Mouse (Mus musculus): ENCODE results near the gene Gck.
"Not testable (repeated sequence)": the region's sequence is repeated elsewhere in the genome, so short reads cannot be mapped to it uniquely, and the experiment has no call there.

Gene Gck

DNA sequence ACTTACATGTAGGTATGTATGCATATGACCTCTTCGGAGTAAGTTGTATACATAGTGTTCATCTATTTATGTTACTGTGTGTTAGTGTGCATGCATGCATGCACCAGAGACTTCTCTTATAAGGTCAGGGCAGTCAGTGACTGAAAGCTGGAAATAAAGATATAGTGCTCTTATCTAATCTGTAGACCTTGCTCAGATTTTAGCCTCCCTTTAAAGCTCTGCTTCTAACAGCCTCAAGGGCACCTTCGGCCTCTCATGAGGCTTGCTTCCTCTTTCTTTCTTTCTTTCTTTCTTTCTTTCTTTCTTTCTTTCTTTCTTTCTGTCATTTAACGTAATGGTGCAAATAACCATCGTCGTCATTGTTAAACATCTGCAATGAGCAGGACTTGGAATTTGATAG is 4.6 kb upstream of the Gck start:
- no peak for DNase-seq

DNA sequence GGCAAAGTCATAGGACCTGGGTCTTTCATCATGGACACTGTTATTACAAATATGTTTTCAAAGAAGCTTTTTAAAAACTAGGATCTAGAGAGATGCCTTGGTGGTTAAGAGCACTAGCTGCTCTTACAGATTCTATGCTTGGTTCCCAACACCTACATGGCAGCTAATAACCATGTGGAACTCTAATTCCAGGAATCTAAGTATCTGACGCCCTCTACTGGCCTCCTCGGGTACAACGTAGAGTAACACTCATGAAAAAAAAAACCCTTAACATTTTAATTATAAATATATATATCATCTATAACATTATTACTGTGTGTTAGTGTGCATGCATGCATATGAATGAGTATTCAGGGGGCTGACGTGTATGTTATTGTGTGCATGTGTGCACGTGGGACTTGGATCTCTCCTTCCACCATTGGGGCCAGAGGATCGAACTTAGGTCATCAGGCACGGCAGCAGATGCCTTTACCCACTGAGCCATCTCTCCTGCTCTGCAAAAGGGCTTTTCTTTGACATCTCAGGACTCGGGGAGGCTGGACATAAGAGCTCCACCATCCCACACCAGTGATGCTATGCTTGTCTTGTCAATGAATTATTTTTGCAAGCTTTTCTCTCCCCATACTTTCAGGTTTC is 3.4 kb upstream of the Gck start:
- peak; percentile 44 for DNase-seq

DNA sequence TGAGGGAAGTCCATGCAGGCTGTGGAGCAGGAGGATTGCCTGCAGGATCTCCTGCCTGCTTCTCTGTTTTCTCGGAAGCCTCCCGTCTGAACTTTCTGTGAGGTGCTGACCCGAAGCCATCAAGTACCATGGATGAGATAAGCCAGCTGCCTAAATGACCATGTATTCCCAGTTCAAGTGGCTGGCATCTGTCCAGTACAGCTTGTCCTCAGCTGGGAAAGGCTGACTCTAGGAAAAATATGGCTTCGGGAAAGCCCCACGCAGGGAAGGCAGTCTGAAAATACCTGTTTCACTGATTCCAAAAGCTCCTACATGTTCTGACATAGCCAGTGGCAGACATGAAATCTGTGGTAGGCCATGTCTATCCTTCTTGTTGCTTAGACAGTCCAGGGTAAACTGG is 2.6 kb upstream of the Gck start:
- peak; percentile 75 for DNase-seq

DNA sequence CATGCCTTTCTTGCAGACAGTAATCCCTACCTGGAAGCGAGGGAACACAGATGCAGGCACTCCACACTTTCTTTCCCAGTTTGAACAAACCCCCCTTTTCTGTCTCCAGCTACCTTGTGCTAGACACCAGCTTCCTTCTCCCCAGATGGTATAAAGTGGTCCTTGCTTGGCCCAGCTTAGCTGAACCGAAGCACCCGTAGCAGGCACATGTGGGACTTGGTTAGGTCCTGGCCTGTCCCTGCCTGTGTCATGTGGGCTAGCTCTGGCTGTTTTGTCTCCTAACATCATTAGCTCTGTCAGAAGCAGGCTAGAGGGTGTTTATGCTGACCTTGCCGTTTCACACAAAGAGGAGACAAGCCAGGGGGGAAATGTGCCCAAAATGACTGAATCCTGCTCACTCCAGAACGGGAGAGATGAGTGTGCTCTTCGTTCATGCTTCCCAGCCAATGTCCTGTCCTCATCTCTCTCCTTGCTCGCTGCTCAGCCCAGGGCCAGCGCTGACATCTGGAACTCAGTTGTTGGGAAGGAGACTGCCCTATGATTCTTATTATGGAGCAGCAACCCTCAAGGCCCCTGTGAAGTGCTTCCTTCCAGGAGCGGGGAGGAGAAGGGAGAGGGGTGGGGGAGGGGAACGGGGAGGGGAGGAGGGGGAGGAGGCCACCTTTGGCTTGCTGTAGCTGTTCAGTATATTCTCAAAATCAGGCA is 1.2 kb downstream of the Gck start:
- no peak for DNase-seq

DNA sequence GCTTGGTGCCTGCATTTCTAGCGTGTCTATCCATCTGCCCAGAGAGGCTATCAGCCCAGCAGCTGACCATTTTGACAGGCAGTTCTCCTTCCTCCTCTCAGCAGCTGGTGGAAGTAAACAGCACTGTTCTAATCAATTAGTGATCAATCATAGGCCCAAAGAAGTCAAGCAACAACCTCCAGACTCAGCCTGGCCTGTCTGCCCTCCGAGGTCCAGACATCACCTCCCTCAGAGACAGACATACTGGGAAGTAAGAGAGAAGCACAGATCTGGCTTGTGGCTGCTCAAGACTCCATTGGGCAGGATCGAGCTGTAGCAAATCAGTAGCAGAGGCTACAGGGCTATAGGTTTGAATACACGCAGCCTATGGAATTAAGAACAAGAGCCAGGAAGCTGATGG is 2.1 kb downstream of the Gck start:
- no peak for DNase-seq

DNA sequence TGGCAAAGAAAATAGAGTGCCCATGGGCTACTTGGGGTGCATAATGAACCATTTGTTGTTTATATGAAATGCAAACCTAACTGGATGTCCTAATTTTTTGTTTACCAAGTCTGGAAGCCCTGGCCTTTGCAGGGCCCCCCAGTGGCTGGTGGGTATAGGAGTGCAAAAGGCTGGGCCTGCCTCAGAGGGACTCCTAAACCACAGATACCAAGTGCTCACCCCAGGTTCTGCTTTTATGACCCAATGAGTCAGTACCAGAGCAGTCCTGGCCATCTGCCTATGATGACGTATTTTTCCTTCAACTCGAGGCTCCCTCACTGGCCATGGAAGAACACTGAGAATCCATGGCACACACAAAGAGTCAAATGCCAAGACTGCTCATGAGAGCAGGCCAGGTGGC is 4.8 kb downstream of the Gck start:
- DNase-seq: peak; percentile 24

DNA sequence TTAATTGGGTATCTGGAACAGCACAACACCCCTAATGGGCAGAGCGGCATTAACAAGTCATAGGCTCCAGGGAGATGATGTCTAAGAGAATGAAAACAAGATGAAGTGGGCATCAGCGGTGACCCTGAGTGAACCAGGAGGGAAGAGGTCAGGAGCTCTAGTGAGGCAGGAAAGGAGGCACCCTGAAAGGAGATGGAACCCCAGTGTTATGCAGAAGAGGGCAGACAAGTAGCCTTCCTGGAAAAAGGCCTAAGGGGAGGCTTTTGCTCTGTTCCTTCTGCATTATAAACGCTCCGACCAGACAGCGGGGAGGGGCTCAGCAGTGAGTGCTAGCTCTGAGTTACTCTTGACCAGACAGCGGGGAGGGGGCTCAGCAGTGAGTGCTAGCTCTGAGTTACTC is 6.9 kb downstream of the Gck start:
- no peak for DNase-seq

DNA sequence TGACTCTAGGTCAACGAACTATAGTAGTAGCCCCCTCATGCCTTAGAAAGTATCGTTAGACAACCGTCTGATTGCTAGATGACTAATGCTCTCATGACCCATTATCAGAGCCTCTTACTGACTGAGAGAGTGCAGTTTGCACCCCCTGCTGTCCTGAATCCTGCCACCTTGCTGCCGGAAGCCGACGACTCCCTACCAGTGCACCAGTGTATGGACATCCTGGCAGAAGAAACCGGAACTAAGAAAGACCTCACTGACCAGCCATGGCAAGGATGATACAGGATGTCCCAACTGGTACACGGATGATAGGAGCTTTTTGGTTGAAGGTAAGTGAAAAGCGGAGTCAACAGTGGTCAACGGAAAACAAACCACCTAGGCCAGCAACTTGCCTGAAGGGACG is 15.3 kb downstream of the Gck start:
- DNase-seq: not testable (repeated sequence)

DNA sequence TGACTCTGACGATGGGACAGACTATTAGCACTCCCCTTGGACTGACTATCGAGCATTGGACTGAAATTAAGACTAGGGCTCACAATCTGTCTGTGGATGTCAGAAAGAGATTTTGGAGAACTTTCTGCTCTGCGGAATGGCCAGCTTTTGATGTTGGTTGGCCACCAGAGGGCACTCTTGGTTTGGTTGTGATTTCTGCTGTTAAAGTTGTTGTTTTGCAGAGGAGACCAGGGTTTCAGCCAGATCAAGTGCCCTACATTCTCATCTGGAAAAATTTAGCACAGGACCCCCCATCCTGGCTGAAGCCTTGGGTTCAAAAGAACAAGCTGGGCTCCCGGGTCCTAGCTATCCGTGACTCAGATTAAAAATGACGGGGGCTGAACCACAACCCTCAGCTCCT is 17.9 kb downstream of the Gck start:
- DNase-seq: peak; percentile 44

DNA sequence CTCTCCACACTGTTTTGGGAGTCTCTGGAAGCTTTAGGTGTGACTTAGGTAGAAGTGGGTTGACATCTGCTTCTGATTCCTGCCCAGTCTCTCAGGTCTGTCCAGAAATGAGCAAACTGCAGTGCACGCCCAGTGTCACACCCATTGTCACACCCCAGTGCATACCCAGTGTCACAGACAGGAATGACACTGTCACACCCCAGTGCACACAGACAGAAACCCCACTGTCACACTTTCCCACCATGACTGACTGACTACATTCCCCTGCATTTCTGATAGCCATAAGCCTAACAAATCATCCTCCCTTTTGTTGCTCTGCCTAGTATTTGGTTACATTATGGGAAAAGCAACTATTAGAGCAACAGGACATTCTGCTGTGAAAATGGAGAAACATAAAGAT is 19.3 kb downstream of the Gck start:
- DNase-seq: no peak

DNA sequence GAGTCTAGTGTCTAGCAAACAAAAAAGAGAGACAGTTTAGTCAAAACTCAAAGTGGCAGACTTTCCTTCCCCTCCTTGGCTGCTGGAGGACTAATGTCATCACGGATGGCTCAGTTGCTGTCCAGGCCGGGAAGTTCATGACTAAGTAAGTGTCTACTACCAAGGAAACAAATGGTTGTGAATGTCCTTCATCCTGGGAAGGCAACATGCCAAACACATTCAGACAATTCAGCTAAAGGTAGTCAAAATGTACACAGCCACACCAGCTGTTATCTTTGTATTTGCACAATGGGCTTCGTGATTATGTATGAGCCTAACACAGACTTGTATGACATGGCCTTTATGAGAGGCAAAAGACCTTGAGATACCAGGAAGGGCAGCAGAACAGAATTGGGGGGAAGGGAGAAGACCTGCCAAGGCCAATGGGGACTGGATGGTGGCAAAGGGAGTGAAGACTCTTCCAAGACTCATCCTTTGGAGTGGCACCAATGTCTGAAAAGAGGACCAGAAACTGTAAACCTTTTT is 23.1 kb downstream of the Gck start:
- no peak for DNase-seq

DNA sequence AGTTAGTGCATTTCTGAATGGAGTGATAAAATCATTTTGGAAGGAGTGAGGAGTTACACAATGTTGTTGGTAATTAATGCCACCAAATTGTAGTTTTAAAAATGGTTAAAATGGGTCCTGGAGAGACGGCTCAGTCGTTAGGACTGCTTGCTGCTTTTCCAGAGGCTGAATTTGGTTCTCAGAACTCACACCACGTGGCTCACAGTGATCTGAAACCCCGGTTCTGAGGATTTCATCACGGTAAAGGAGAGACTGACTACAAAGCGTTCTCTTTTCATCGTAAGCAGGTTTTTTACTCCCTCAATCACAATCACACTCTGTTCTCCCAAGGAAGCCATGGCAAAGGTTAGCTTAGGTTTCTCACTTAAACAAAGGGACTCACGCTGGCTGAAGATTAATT is 25.2 kb downstream of the Gck start:
- DNase-seq: no peak

DNA sequence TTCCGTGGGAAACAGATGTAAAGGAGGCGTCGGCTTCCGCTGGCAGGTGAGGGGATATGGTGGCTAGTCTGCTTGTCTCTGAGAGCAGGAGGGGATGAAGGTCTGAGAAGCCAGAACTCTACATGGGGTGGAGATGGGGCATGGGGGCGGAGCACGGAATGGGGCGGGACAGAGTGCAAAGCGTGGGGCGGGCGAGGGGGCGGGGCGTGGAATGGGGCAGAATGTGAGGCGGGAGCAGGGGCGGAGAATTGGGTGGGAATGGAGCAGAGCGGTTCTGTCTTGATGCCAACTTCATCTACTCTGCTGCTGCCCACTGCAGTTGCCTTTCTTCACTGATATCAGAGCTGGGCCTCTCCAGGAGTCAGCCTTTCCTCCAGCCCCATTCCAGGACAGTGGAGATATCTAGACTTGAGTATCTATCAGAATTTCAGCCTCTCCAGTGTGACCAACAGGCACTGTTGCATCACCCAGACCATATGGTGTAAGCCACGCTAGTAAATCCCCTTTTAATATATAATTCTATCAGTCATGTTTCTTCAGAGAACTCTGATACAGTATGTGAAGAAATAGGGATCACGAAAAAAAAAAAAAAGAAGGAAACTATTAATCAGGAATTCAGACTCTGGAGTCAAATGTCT is 29.4 kb downstream of the Gck start:
- DNase-seq: peak; percentile 30

DNA sequence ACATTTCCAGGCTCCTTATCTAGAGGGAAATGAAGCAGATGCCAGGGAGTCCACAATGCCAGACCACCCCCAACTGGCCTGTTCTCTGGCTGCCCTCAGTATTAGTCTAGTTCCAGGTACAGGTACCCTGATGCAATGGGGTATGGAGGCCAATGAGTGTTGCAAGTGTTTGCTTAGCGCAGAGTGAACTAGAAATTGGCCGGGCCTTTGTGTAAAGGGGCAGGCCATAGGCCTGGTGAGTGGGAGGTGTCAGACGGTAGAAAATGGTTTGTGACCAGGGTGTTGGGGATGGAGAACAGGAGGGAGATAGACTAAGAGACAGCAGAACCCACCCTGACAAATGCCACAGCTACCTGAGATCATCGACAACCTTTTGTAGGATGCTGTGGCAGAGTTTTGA is 30.3 kb downstream of the Gck start:
- no peak for DNase-seq

DNA sequence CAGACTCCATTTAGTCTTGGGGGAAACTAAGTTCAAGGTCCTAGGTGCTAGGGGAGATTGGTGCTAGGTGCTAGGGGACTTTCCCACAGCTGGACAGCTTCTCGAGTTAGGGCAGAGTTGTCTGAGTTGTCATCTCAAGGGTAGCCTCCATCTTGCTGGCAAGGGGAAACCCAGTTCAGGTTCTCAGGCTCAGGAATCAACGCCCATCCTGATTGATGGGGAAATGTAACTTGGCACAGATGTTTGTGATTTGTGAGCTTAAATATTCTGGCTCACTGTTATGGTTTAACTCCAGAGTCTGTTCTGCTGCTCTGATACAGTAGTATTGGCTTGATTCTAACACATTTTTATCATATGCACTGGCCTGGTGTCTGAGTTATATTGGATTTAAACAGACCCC is 31.8 kb downstream of the Gck start:
- DNase-seq: no peak

DNA sequence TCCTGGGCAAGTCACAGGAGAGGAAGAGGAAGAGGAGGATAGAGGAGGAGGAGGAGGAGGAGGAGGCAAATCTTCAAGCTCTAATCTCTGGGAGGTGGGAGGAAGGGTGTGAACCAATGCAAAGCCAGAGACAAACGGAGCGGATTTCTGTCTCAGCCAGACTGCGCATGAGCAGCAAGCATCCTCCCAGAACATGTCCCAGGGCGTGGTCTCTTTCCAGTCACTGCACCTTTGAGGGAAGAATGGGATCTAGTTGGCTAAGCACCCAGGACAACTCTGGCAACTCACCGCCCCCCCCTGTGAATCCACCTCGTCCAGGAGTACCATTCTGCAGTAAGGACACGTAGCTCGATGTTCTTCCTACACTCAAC is 33.7 kb downstream of the Gck start:
- DNase-seq: no peak

DNA sequence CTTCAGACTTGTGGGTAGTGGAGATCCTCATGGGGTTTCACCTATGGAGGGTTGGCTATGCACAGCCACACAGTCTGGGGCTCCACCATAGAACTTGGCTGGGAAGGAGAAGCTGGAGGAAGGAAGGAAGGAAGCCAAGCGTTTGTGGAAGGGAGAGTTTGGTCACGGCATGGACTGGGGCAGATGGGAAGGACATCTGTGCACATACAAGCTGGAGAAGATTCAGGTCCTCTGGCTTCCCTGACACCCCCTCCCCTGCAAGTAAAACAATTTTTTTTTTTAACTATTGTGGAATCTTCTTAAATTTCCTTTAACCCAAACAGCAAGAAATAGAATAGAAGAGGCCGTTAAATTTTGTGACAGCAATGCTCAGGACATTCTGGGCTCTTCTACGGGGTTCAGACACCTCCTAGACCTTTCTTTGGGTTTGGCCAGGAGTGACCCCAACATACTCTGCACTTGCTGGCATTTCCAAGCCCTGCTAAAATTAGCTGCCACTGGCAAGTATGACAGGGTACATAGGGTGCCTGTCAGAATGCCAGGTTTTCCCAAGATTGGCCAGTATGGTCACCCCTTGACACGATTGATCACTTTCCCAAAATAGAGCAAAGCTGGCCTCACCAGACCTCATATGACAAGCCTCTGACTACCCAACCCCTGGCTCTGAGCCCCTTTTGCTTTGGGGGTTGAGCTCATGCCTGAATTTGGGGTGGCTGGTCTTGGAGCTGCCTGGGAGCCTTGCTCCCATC is 34.3 kb downstream of the Gck start:
- DNase-seq: no peak

DNA sequence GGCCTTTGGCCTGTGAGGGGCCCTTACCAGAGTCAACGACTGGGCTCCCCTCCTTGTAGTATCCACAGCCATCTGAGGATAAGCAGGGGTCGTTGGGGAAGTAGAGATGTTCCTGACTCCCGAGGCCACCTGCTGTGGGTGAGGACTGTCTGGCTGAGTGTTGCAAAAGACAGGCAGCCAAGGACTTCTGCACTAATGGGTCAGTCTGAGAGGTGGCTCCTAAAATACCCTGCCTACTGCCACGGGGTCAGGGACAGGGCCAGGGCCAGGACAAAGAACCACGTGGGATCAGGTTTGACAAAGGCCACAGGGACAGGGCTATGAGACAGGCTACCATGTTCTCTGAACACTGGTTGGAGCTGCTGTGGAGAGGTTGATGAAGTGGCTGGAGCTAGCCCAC is 34.9 kb downstream of the Gck start:
- no peak for DNase-seq

DNA sequence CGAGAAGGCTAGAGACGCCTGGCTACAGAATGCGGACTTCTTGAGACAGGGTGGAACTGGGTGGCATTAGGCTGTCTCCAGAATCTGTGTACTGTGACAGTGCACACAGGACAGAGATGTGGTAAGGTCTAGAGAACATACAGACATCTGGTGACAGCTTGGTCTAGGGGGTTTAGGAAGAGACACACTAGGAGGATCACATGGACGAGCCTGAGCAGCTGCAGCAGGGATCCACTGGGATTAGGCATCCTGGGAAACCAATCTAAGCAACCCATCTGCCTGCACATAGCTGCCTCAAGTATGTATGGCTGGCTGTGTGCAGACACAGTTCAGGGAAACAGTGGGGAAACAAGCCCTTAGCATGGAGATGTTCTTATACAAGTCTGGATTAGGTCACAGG is 35.9 kb downstream of the Gck start:
- DNase-seq: no peak

DNA sequence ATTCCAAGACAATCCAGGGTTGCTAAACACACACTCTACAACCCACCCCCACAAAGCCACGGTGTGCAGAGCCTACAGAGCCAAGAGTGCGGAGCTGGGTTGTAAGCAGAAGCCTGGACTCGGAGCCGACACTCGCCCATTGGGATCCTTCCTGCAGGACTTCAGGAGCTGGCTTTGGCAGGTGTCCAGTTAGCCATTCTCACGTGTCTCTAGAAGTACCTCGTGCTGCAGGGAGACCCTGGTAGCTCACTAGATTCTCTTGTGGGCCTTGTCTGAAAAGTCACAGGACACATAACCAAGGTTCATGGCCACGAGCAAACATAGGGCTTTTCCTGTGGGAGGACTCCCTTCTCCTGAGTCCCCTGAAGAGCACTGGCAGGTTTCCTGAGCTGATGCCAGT is 36.6 kb downstream of the Gck start:
- DNase-seq: no peak

DNA sequence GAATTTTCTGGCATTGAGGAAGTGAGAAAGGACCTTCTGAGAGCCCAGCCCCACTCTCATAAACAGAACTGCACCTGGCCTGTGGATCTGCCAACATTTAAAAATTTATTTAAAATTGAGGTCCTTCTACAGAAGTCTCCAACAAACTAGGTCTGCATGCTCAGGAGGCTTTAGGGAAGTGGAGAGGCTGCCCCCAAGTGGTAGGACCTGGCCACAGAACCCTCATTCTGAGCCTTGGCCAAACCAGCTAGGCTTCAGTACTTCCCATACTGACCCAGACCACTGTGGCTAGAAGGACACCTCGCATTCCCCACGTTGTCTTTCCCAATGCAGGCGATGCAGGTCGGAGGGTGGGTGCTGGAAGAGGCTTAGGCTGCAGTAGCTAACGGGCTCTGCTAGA is 37.2 kb downstream of the Gck start:
- peak; percentile 74 for DNase-seq

DNA sequence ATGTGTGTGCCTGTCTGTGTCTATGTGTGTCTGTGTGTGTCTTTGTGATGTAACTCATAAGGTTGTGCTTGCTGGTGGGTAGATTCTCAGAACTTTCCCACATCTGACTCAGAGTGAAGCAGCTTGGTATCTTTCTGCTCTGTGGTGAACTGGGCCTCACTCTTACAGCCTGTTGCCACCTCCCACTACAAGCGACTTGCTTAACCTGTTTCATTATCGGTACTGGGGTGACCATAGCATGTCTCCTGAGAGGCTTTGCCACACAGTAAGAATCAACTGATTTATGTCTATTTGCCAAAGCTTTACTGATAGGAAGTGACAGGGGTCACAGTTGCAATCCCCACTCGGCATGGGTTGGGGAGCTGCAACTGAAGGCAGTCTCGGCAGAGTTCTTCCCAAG is 41.2 kb downstream of the Gck start:
- DNase-seq: no peak

DNA sequence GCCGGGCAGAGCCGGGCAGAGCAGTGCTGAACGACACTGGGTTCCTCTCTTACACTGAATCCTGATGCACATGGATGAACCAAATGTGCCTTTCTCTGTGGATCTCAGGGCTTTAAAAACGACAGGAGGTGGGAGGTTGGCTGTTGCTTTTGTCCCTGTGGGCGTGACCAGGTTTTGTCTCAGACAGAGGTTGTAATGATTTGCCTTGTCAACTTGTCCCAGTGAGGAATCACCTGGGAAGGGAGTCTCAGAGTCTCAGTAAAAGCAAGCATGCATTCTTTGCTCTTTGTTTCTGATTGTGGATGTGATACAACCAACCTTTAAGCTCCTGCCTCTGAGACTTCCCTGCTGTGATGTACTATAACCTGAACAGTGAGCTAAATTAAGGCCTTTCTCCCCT is 42.8 kb downstream of the Gck start:
- no peak for DNase-seq
